Mouse (Mus musculus) mammary gland, adult 2 months (tissue): Measurements from ENCODE around the gene Ap5m1. TPM values are rescaled to one million over a fixed set of nuclear protein-coding genes. Genes with fewer than 3 reads are reported as not detected.

Source experiments
- polyA plus RNA-seq: library from polyadenylated mRNA; depleted of rRNA; stranded (reverse); fragments of >200 nt; gene quantifications from 2 replicates; pipeline ENCODE4 v1.2.3, GENCODE M21; 2012; ENCODE audit warnings: low replicate concordance; rRNA removed

Ap5m1 gene
- 6.4 and 15.7 TPM in 2 replicates for polyA plus RNA-seq

DNA sequence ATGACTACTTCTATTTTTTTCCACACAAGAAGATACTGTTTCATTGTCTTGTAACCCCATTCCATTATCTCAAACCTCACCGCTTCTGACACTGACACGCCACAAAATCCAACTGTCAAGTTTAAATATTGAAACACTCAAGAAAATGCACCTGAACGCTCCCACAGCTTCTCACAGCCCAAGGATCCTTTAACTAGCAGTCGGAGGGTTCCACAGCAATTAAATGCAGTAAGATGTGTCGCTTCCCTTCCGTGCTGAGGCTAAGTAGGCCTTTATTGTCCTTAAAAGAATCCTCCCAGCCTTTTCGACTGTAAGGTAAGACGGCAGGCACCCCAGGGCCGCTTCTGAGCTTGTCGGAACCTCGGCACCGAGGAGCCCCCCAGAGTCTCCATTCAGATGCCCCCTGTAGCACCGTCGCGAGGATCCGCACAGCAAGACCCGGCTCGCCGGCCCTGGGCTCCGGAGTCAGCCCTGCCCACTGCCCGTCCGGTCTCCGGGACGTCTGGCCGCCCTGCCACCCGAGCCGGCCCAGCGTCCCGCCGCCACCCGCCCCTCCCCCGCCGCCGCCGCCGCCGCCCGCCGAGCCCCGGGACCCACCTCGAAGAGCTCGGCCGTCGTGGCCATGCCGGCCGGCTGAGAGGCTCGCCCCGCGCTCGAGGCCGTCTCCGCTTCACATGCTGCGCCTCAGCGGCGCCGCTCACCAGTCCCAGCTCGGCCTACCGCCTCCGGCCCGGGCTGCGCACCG lies at the start of gene Ap5m1:
Gene Ap5m1 (plus strand): TSS at position 569 of the 745 bp plus-strand sequence.

GRCm38 (mm10) chr14:49066274-49066823 lies 452 bp downstream of the Ap5m1 start, which contains the start of gene Exoc5:
Gene Exoc5, minus strand, starts transcription at chr14:49066653.

Other genes starting within 250 kb of the Ap5m1 start
- gene Exoc5, start 556 bp downstream of the Ap5m1 start, polyA plus RNA-seq = 9.2 and 11.5 TPM in 2 replicates
- gene Naa30, start 106.1 kb downstream of the Ap5m1 start, polyA plus RNA-seq = 5.7 and 11.9 TPM in 2 replicates
- gene ccdc198, start 179.4 kb downstream of the Ap5m1 start, polyA plus RNA-seq = not detected in 2 replicates